Mouse (Mus musculus) embryonic facial prominence, embryonic 15.5 days (tissue): ENCODE results near the gene Spink4. TPM values are rescaled to one million over a fixed set of nuclear protein-coding genes. Genes with fewer than 3 reads are reported as not detected.

Experiments used
- ATAC-seq: fragments of 200-750 bp; cut with Nextera tagmentation; 2 replicates; pipeline ENCODE4 v1.8.0; 2017; ENCODE audit warnings: low read depth, moderate TSS enrichment; ENCODE audit not compliant: insufficient number of reproducible peaks, low FRiP score, low TSS enrichment
- H3K27ac ChIP-seq: fragments of 300-500 bp; sonication (generic); replicated peaks from 2 replicates; pipeline ENCODE4 v1.5.1; 2015; ENCODE audit warnings: mild to moderate bottlenecking, inconsistent platforms
- H3K27me3 ChIP-seq: fragments of 300-500 bp; sonication (generic); 2 replicates; pipeline ENCODE4 v1.6.1; 2015; ENCODE audit warnings: inconsistent platforms
- H3K36me3 ChIP-seq: fragments of 300-500 bp; sonication (generic); 2 replicates; pipeline ENCODE4 v1.6.1; 2015; ENCODE audit warnings: mild to moderate bottlenecking, inconsistent platforms
- H3K4me1 ChIP-seq: fragments of 300-500 bp; sonication (generic); 2 replicates; pipeline ENCODE4 v1.6.1; 2015; ENCODE audit warnings: inconsistent platforms
- H3K4me2 ChIP-seq: fragments of 300-500 bp; sonication (generic); replicated peaks from 2 replicates; pipeline ENCODE4 v1.6.1; 2015; ENCODE audit warnings: mild to moderate bottlenecking, inconsistent platforms
- H3K4me3 ChIP-seq: fragments of 300-500 bp; sonication (generic); replicated peaks from 2 replicates; pipeline ENCODE4 v1.5.1; 2015; ENCODE audit warnings: mild to moderate bottlenecking, inconsistent platforms
- H3K9ac ChIP-seq: fragments of 300-500 bp; sonication (generic); 2 replicates; pipeline ENCODE4 v1.6.1; 2015; ENCODE audit warnings: inconsistent platforms
- H3K9me3 ChIP-seq: fragments of 300-500 bp; sonication (generic); replicated peaks from 2 replicates; pipeline ENCODE4 v1.6.1; 2016; ENCODE audit warnings: inconsistent platforms
- WGBS: fragments of 180-500 bp; shearing (Covaris S2); methylation state at CpG from one replicate; pipeline ENCODE4 v1.1.7; 2015; 5-methylcytosine and 5-hydroxymethylcytosine counted together
- polyA plus RNA-seq: library from polyadenylated mRNA; unstranded; fragments of >200 nt; fragmentation: Nextera tagmentation; extraction: Ambion mirVana; gene quantifications from 2 replicates; pipeline ENCODE4 v1.2.1, GENCODE M21; 2015

Gene Spink4
- polyA plus RNA-seq, 1 experiment from 2014 or later: not detected

GRCm38 (mm10) chr4:40885166-40885525, 34.7 kb upstream of the Spink4 start:
- H3K27ac ChIP-seq: no peak overlapping the region
- no peaks in the 10 kb centered on the region for H3K36me3 ChIP-seq
- no peaks in the 10 kb centered on the region for H3K27me3 ChIP-seq
- no peaks in the 10 kb centered on the region for H3K4me1 ChIP-seq
- H3K4me2 ChIP-seq: no peak overlapping the region
- ATAC-seq: no peak
- H3K4me3 ChIP-seq: no peak overlapping the region
- no peaks in the 10 kb centered on the region for H3K9me3 ChIP-seq
- H3K9ac ChIP-seq: no peak overlapping the region
- WGBS: 74% methylated on average over 2 of the region's 2 CpGs

GRCm38 (mm10) chr4:40885883-40886282, 34.0 kb upstream of the Spink4 start:
- Histone ChIP-seq H3K27me3 (no peaks in the 10 kb centered on the region), H3K36me3 (no peaks in the 10 kb centered on the region), H3K9me3 (no peaks in the 10 kb centered on the region), H3K4me3 (no peak overlapping the region), H3K9ac (no peak overlapping the region), H3K4me2 (no peak overlapping the region), H3K27ac (no peak overlapping the region), H3K4me1 (no peaks in the 10 kb centered on the region)
- WGBS: 62% methylated on average over 4 of the region's 4 CpGs
- ATAC-seq: no peak

- no peak overlapping the region for H3K27ac ChIP-seq
Observed at GRCm38 (mm10) chr4:40888839-40889238, 31.0 kb upstream of the Spink4 start.

GRCm38 (mm10) chr4:40889252-40889651, 30.6 kb upstream of the Spink4 start:
- ATAC-seq: no peak
- no peaks in the 10 kb centered on the region for H3K4me1 ChIP-seq
- no peaks in the 10 kb centered on the region for H3K9me3 ChIP-seq
- H3K4me3 ChIP-seq: no peak overlapping the region
- no peak overlapping the region for H3K9ac ChIP-seq
- H3K4me2 ChIP-seq: no peak overlapping the region
- H3K36me3 ChIP-seq: no peaks in the 10 kb centered on the region
- no peak overlapping the region for H3K27ac ChIP-seq
- WGBS: 50% methylated on average over 3 of the region's 3 CpGs
- no peaks in the 10 kb centered on the region for H3K27me3 ChIP-seq

More at GRCm38 (mm10) chr4:40888839-40889238, 31.0 kb upstream of the Spink4 start:
- Histone ChIP-seq H3K4me3 (no peak overlapping the region), H3K4me1 (no peaks in the 10 kb centered on the region), H3K9ac (no peak overlapping the region), H3K27me3 (no peaks in the 10 kb centered on the region), H3K4me2 (no peak overlapping the region), H3K9me3 (no peaks in the 10 kb centered on the region), H3K36me3 (no peaks in the 10 kb centered on the region)
- ATAC-seq: no peak
- WGBS: 67% methylated on average over 11 of the region's 11 CpGs

GRCm38 (mm10) chr4:40889983-40890382, 29.9 kb upstream of the Spink4 start:
- H3K4me3 ChIP-seq: no peak overlapping the region
- H3K9me3 ChIP-seq: no peaks in the 10 kb centered on the region
- no peaks in the 10 kb centered on the region for H3K4me1 ChIP-seq
- 81% methylated on average over 4 of the region's 4 CpGs for WGBS
- H3K27me3 ChIP-seq: no peaks in the 10 kb centered on the region
- H3K4me2 ChIP-seq: no peak overlapping the region
- no peaks in the 10 kb centered on the region for H3K36me3 ChIP-seq
- no peak for ATAC-seq
- H3K9ac ChIP-seq: no peak overlapping the region
- no peak overlapping the region for H3K27ac ChIP-seq

GRCm38 (mm10) chr4:40891206-40891605, 28.6 kb upstream of the Spink4 start:
- H3K4me2 ChIP-seq: no peak overlapping the region
- H3K27ac ChIP-seq: no peak overlapping the region
- no peak for ATAC-seq
- H3K4me1 ChIP-seq: no peaks in the 10 kb centered on the region
- H3K9me3 ChIP-seq: no peaks in the 10 kb centered on the region
- no peaks in the 10 kb centered on the region for H3K36me3 ChIP-seq
- no peaks in the 10 kb centered on the region for H3K27me3 ChIP-seq
- H3K9ac ChIP-seq: no peak overlapping the region
- WGBS: 69% methylated on average over 5 of the region's 5 CpGs
- H3K4me3 ChIP-seq: no peak overlapping the region

- 87% methylated on average over 3 of the region's 3 CpGs for WGBS
- H3K27ac ChIP-seq: no peak overlapping the region
Observed at GRCm38 (mm10) chr4:40895118-40895517, 24.7 kb upstream of the Spink4 start.

GRCm38 (mm10) chr4:40895646-40896045, 24.2 kb upstream of the Spink4 start:
- Histone ChIP-seq H3K36me3 (no peaks in the 10 kb centered on the region), H3K9me3 (no peaks in the 10 kb centered on the region), H3K27me3 (no peaks in the 10 kb centered on the region), H3K4me2 (no peak overlapping the region), H3K4me1 (0 out of 2 replicates have a peak, but pooled peaks cover 4% of the 10 kb centered on the region), H3K9ac (no peak overlapping the region), H3K27ac (no peak overlapping the region), H3K4me3 (no peak overlapping the region)
- ATAC-seq: no peak
- 88% methylated on average over 2 of the region's 2 CpGs for WGBS

More at GRCm38 (mm10) chr4:40895118-40895517, 24.7 kb upstream of the Spink4 start:
- Histone ChIP-seq H3K9me3 (no peaks in the 10 kb centered on the region), H3K4me3 (no peak overlapping the region), H3K27me3 (no peaks in the 10 kb centered on the region), H3K9ac (no peak overlapping the region), H3K4me1 (0 out of 2 replicates have a peak, but pooled peaks cover 4% of the 10 kb centered on the region), H3K36me3 (no peaks in the 10 kb centered on the region), H3K4me2 (no peak overlapping the region)
- no peak for ATAC-seq

GRCm38 (mm10) chr4:40898476-40899044, 21.3 kb upstream of the Spink4 start:
- Histone ChIP-seq H3K9ac (no peak overlapping the region), H3K27me3 (no peaks in the 10 kb centered on the region), H3K9me3 (no peaks in the 10 kb centered on the region), H3K27ac (no peak overlapping the region), H3K4me3 (no peak overlapping the region), H3K4me2 (no peak overlapping the region), H3K4me1 (0 out of 2 replicates have a peak, but pooled peaks cover 4% of the 10 kb centered on the region), H3K36me3 (no peaks in the 10 kb centered on the region)
- 69% methylated on average over 6 of the region's 6 CpGs for WGBS
- ATAC-seq: no peak

- no peaks in the 10 kb centered on the region for H3K27me3 ChIP-seq
- H3K4me3 ChIP-seq: no peak overlapping the region
- H3K4me1 ChIP-seq: 0 out of 2 replicates have a peak, but pooled peaks cover 4% of the 10 kb centered on the region
- 67% methylated on average over 2 of the region's 2 CpGs for WGBS
- H3K27ac ChIP-seq: no peak overlapping the region
- no peaks in the 10 kb centered on the region for H3K36me3 ChIP-seq
- H3K4me2 ChIP-seq: no peak overlapping the region
- H3K9ac ChIP-seq: no peak overlapping the region
- no peak for ATAC-seq
- no peaks in the 10 kb centered on the region for H3K9me3 ChIP-seq
Observed at GRCm38 (mm10) chr4:40899264-40899663, 20.6 kb upstream of the Spink4 start.

- no peak for ATAC-seq
- 83% methylated on average over 3 of the region's 3 CpGs for WGBS
Observed at GRCm38 (mm10) chr4:40900071-40900470, 19.8 kb upstream of the Spink4 start.

GRCm38 (mm10) chr4:40900612-40901011, 19.2 kb upstream of the Spink4 start:
- Histone ChIP-seq H3K9me3 (no peaks in the 10 kb centered on the region), H3K4me1 (0 out of 2 replicates have a peak, but pooled peaks cover 4% of the 10 kb centered on the region), H3K9ac (no peak overlapping the region), H3K4me2 (no peak overlapping the region), H3K27ac (no peak overlapping the region), H3K4me3 (no peak overlapping the region), H3K36me3 (no peaks in the 10 kb centered on the region), H3K27me3 (no peaks in the 10 kb centered on the region)
- no peak for ATAC-seq
- 87% methylated on average over 4 of the region's 4 CpGs for WGBS

More at GRCm38 (mm10) chr4:40900071-40900470, 19.8 kb upstream of the Spink4 start:
- Histone ChIP-seq H3K36me3 (no peaks in the 10 kb centered on the region), H3K4me1 (0 out of 2 replicates have a peak, but pooled peaks cover 4% of the 10 kb centered on the region), H3K4me3 (no peak overlapping the region), H3K27ac (no peak overlapping the region), H3K9me3 (no peaks in the 10 kb centered on the region), H3K4me2 (no peak overlapping the region), H3K27me3 (no peaks in the 10 kb centered on the region), H3K9ac (no peak overlapping the region)
